Mouse (Mus musculus) hindbrain, embryonic 12.5 days (tissue): ENCODE measurements around the gene Cstb. TPM values are rescaled to one million over a fixed set of nuclear protein-coding genes. Genes with fewer than 3 reads are reported as not detected.

ENCODE experiments used
- ATAC-seq: fragments of 200-750 bp; cut with Nextera tagmentation; 2 replicates; pipeline ENCODE4 v1.8.0; 2017; ENCODE audit warnings: moderate TSS enrichment; ENCODE audit not compliant: low FRiP score
- H3K27ac ChIP-seq: fragments of 300-500 bp; sonication (generic); 2 replicates; pipeline ENCODE4 v1.5.1; 2016; ENCODE audit warnings: mild to moderate bottlenecking
- H3K27me3 ChIP-seq: fragments of 300-500 bp; sonication (generic); 2 replicates; pipeline ENCODE4 v1.6.1; 2016; ENCODE audit warnings: mild to moderate bottlenecking
- H3K36me3 ChIP-seq: fragments of 300-500 bp; sonication (generic); 2 replicates; pipeline ENCODE4 v1.6.1; 2016; ENCODE audit warnings: mild to moderate bottlenecking
- H3K4me1 ChIP-seq: fragments of 300-500 bp; sonication (generic); 2 replicates; pipeline ENCODE4 v1.6.1; 2016
- H3K4me2 ChIP-seq: fragments of 300-500 bp; sonication (generic); replicated peaks from 2 replicates; pipeline ENCODE4 v1.6.1; 2016; ENCODE audit warnings: mild to moderate bottlenecking
- H3K4me3 ChIP-seq: fragments of 300-500 bp; sonication (generic); 2 replicates; pipeline ENCODE4 v1.5.1; 2016; ENCODE audit warnings: mild to moderate bottlenecking
- H3K9ac ChIP-seq: fragments of 300-500 bp; sonication (generic); 2 replicates; pipeline ENCODE4 v1.6.1; 2016; ENCODE audit warnings: mild to moderate bottlenecking, moderate library complexity
- H3K9me3 ChIP-seq: fragments of 300-500 bp; sonication (generic); replicated peaks from 2 replicates; pipeline ENCODE4 v1.6.1; 2016; ENCODE audit warnings: mild to moderate bottlenecking
- WGBS: fragments of 180-500 bp; shearing (Covaris S2); methylation state at CpG from one replicate; pipeline ENCODE4 v1.1.7; 2016; 5-methylcytosine and 5-hydroxymethylcytosine counted together
- polyA plus RNA-seq: library from polyadenylated mRNA; unstranded; fragments of >200 nt; fragmentation: Nextera tagmentation; extraction: Ambion mirVana; gene quantifications from 2 replicates; pipeline ENCODE4 v1.2.1, GENCODE M21; 2016

Gene Cstb
- polyA plus RNA-seq, 1 experiment from 2014 or later, result 138 TPM

DNA sequence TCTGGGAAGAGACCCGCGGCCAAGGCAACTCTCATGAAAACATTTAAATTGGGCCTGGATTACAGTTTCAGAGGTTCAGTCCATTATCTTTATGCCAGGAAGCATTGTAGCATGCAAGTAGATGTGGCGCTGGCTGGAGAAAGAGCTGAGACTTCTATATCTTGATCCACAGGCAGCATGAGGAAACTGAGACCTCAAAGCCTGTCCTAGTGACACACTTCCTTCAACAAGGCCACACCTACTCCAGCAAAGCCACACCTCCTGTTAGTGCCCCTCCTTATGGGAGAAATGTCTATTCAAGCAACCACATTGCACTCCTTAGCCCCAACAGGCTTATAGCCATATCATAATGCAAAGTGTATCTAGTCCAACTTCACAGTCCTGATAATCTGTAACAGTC is 2.9 kb upstream of the Cstb start:
- H3K36me3 ChIP-seq, result peaks cover 6% of the 10 kb centered on the region
- no peak for ATAC-seq
- H3K27me3 ChIP-seq, result no peaks in the 10 kb centered on the region
- no peak overlapping the region for H3K4me2 ChIP-seq
- no peak overlapping the region for H3K27ac ChIP-seq
- WGBS, result 90% methylated on average over 3 of the region's 3 CpGs
- peaks cover 17% of the 10 kb centered on the region for H3K4me1 ChIP-seq
- no peak overlapping the region for H3K4me3 ChIP-seq
- no peak overlapping the region for H3K9ac ChIP-seq
- H3K9me3 ChIP-seq, result no peaks in the 10 kb centered on the region

DNA sequence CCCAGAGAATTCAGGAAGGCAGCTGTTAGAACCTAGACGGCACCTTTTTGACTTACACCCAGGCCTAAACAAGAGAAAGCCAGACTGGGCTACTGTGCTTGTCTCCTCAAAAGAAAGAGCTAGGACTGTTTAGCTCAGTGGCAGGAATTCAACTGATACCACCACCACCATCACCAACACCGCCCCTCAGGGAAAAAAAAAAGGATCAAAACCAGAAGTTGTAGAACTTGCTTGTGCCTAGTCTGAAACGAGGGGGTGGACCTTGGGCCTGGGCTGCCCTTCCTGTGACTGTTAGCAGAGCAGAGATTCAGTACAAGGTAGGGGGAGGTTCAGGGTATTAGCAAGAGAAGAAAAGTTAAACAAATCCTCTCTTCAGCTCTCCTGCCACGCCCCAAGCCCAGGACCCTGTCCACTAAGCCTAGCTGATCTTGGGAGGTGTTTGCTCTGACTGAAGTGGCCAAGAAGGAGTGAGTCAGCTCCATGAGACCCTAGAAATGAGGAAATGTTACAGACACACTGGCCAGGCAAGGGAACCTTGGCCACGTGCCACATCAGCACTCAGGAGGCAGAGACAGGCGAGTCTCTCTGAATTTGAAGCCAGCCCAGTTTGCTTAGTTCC is 757 bp downstream of the Cstb start:
- Histone ChIP-seq H3K4me2 (peak overlapping the region; percentile 74), H3K4me1 (peaks cover 17% of the 10 kb centered on the region), H3K9me3 (no peaks in the 10 kb centered on the region), H3K27ac (peak overlapping the region; percentile 78; the same call in 1 of the 2 replicates), H3K36me3 (peaks cover 27% of the 10 kb centered on the region), H3K9ac (peak overlapping the region; percentile 80), H3K4me3 (peak overlapping the region; percentile 71), H3K27me3 (no peaks in the 10 kb centered on the region)
- ATAC-seq, result peak; percentile 7; the same call in 1 of the 2 replicates
- WGBS, result 55% methylated on average over 6 of the region's 6 CpGs

DNA sequence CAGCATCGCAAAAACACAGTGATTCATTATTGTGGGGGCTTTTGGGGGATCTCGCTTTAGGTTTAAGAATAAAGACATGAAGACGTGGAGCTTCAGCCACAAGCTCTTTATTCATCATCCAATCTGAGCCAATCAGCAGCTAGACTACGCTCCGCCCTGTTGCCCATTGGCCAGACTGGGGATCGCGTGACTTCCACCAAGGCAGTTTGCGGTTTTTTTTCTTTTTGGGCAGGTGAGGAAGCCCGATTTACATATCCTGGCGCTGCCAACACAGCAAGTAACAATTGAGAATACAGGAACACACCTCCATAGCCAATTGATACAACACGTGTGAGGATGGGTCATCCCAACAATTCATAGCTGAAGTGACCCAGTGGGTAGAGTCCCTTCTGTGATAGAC is 2.6 kb downstream of the Cstb start:
- H3K4me3 ChIP-seq, result no peak overlapping the region
- no peaks in the 10 kb centered on the region for H3K9me3 ChIP-seq
- no peak overlapping the region for H3K9ac ChIP-seq
- 92% methylated on average over 11 of the region's 11 CpGs for WGBS
- no peak overlapping the region for H3K4me2 ChIP-seq
- H3K27me3 ChIP-seq, result no peaks in the 10 kb centered on the region
- H3K36me3 ChIP-seq, result peaks cover 27% of the 10 kb centered on the region
- ATAC-seq, result no peak
- H3K4me1 ChIP-seq, result peaks cover 17% of the 10 kb centered on the region
- no peak overlapping the region for H3K27ac ChIP-seq

DNA sequence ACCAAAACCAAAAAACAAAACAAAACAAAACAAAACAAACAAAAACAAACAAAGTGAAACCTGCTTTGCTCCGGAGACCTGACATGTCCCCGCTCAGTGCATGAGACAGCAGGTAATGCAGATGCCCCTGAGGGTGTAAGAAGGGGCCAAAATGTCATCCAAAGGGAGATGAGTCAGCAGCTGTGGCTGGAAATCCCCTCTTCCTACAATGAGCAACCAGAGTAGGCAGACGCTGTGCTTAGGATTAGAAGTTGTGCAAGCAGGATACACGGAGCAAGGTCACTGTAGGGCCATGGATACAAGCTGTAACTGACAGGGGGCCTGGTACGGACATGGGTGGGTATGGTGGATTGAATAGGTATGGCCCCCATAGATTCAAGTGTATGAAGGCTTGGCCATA is 3.7 kb downstream of the Cstb start:
- Histone ChIP-seq H3K9ac (no peak overlapping the region), H3K4me1 (peaks cover 17% of the 10 kb centered on the region), H3K4me3 (no peak overlapping the region), H3K9me3 (no peaks in the 10 kb centered on the region), H3K27me3 (no peaks in the 10 kb centered on the region), H3K36me3 (peaks cover 27% of the 10 kb centered on the region), H3K4me2 (no peak overlapping the region), H3K27ac (no peak overlapping the region)
- WGBS, result 95% methylated on average over 5 of the region's 5 CpGs
- no peak for ATAC-seq

DNA sequence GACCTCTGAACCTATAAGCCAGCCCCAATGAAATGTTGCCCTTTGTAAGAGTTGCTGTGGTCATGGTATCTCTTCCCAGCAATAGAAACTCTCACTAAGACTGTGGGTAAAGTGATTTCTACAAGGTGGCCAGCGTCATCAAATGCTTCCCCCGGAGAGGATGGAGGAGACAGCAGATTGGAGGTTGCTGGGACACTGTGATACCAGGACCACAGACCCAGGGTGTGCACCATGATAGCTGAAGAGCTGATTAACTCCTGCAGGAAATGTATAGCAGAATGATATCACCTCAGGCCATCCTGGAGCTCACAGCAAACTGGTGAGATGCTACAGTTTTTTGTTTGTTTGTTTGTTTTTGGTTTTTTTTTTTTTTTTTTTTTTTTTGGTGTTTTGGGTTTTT is 4.3 kb downstream of the Cstb start:
- Histone ChIP-seq H3K4me3 (no peak overlapping the region), H3K36me3 (peaks cover 27% of the 10 kb centered on the region), H3K9ac (no peak overlapping the region), H3K4me1 (peaks cover 17% of the 10 kb centered on the region), H3K27me3 (no peaks in the 10 kb centered on the region), H3K9me3 (no peaks in the 10 kb centered on the region), H3K27ac (no peak overlapping the region), H3K4me2 (no peak overlapping the region)
- ATAC-seq, result no peak
- 93% methylated on average over 2 of the region's 2 CpGs for WGBS

DNA sequence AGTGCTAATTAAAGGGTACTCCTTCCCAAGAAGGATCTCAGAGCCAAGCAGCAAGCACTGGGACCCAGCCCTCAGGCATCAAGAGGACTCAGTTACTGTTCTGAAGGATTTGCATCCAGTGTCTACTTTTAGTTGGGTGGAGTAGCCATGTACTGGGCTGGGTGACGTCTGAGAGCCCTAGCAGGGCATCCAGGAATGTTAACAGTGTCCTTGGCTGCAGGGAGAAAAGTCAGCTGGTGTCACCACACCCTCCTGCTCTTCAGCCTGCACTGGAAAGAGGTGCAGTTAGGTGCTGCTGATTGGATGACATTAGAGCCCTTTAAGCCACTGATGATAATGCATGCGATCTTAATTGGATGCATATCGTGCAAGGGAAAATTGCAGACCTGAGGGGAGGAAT is 7.4 kb downstream of the Cstb start:
- no peak overlapping the region for H3K9ac ChIP-seq
- H3K9me3 ChIP-seq, result no peaks in the 10 kb centered on the region
- H3K4me1 ChIP-seq, result no peaks in the 10 kb centered on the region
- 75% methylated on average over 3 of the region's 3 CpGs for WGBS
- H3K36me3 ChIP-seq, result peaks cover 18% of the 10 kb centered on the region
- no peak for ATAC-seq
- H3K4me3 ChIP-seq, result no peak overlapping the region
- no peak overlapping the region for H3K27ac ChIP-seq
- H3K4me2 ChIP-seq, result no peak overlapping the region
- no peaks in the 10 kb centered on the region for H3K27me3 ChIP-seq

DNA sequence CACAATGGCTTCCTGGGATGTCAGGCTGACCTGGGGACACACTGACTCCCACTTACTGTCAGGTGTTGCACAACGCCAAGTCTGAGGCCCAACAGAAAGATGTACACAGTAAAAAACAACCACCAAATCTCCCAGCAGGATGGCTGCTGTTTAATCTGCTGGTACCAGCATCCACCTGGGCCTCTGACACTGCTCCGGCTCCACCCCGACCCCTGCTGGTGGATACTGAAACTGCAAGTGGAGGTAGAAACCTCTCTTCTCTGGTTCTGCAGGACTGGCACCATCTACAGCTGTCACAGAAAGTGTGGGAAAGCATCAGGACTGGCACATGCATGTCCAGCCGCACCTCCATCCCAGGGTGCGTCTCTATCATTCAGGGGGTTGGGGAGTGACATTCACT is 12.6 kb downstream of the Cstb start:
- no peaks in the 10 kb centered on the region for H3K27me3 ChIP-seq
- H3K4me2 ChIP-seq, result no peak overlapping the region
- no peaks in the 10 kb centered on the region for H3K36me3 ChIP-seq
- H3K4me1 ChIP-seq, result no peaks in the 10 kb centered on the region
- no peak overlapping the region for H3K9ac ChIP-seq
- ATAC-seq, result 0 out of 2 replicates have a peak, but pooled peaks have one; percentile 17
- no peaks in the 10 kb centered on the region for H3K9me3 ChIP-seq
- 0 out of 2 replicates have a peak overlapping the region, but pooled peaks have one; percentile 5 for H3K27ac ChIP-seq
- 19% methylated on average over 5 of the region's 5 CpGs for WGBS
- no peak overlapping the region for H3K4me3 ChIP-seq

DNA sequence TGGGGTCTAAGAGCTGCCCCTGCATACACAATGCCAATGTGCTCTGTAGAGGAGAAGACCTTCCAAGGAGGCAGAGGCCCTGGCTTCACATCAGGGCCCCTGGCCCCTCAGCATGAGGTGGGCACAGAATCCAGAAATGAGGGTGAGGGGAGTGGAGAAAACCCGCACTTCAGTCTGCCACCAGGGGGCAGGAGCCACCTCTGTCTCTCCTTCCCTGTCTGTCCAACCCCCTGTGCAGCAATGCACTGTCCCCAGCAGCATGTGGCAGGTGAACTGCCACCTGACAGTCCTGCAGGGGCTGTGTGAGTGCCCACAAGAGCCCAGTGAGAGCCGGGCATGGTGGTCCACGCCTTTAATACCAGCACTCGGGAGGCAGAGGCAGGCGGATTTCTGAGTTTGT is 14.1 kb downstream of the Cstb start:
- WGBS, result 57% methylated on average over 5 of the region's 5 CpGs
- H3K4me3 ChIP-seq, result no peak overlapping the region
- ATAC-seq, result no peak
- H3K4me1 ChIP-seq, result no peaks in the 10 kb centered on the region
- no peak overlapping the region for H3K27ac ChIP-seq
- H3K9me3 ChIP-seq, result no peaks in the 10 kb centered on the region
- no peak overlapping the region for H3K4me2 ChIP-seq
- no peak overlapping the region for H3K9ac ChIP-seq
- H3K36me3 ChIP-seq, result no peaks in the 10 kb centered on the region
- no peaks in the 10 kb centered on the region for H3K27me3 ChIP-seq

DNA sequence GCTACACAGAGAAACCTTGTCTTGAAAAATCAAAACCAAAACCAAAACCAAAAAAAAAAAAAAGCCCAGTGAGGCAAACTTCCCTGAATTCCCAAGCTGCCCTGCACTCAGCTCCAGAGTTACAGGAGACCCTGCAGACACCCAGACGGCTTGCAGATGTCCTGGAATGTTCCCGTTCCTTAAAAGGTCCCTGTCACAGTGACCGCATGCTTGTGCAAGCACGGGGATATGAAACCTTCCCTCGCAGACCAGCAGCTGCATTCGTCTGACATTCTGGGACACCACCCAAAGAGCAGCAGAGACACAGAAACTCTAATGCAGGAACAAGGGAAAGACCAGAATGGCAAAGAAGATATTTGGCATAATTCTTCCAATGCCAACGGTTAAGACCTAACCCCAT is 14.5 kb downstream of the Cstb start:
- no peaks in the 10 kb centered on the region for H3K4me1 ChIP-seq
- no peak for ATAC-seq
- WGBS, result 85% methylated on average over 7 of the region's 7 CpGs

DNA sequence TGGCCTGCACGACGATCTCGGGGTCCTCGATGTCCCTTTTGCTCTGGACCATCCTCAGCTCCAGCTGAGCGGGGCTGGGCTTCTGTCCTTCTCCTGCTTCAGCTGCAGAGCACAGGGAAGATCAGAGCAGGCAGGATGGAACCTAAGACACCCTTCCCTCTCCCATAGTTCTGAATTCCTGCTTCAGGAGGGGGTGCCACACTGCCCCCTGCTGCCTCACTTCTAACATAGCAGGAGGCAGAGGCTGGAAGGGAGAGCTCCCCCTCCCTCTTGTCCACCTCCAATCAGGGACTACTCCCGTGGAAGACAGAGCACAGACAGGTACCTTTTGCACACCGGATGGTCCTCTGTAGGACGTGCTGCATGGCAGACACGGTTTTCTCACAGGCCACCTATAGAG is 15.3 kb downstream of the Cstb start:
- WGBS, result 67% methylated on average over 9 of the region's 9 CpGs
- no peak overlapping the region for H3K9ac ChIP-seq
- no peak overlapping the region for H3K27ac ChIP-seq
- H3K4me2 ChIP-seq, result no peak overlapping the region
- H3K4me3 ChIP-seq, result no peak overlapping the region
- no peak for ATAC-seq
- no peaks in the 10 kb centered on the region for H3K4me1 ChIP-seq
- H3K9me3 ChIP-seq, result no peaks in the 10 kb centered on the region
- no peaks in the 10 kb centered on the region for H3K27me3 ChIP-seq
- 0 out of 2 replicates have a peak, but pooled peaks cover 4% of the 10 kb centered on the region for H3K36me3 ChIP-seq

More for the DNA sequence above, 14.5 kb downstream of the Cstb start:
- no peak overlapping the region for H3K4me3 ChIP-seq
- H3K27me3 ChIP-seq, result no peaks in the 10 kb centered on the region
- no peaks in the 10 kb centered on the region for H3K9me3 ChIP-seq
- no peaks in the 10 kb centered on the region for H3K36me3 ChIP-seq
- no peak overlapping the region for H3K9ac ChIP-seq
- H3K27ac ChIP-seq, result no peak overlapping the region
- H3K4me2 ChIP-seq, result no peak overlapping the region

DNA sequence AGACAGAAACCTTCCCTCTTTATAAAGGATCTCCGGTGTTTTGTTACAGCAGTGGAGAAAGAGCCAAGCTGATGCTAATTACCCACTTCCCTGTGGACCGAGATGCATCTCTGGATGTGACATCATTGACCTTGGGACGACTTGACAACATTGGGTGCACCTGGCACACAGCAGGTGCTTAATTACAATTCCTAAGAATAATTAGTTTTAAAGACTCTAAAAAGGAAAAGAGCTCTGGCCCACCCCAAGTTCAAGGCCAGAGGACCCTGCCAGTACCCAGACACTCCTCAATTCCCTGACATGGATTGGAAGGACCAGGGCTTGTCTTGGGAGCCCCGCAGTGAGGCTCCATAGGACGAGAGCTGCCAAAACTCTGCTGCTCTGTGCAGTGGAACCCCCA is 16.1 kb downstream of the Cstb start:
- Histone ChIP-seq H3K36me3 (0 out of 2 replicates have a peak, but pooled peaks cover 10% of the 10 kb centered on the region), H3K4me2 (no peak overlapping the region), H3K9ac (no peak overlapping the region), H3K27ac (no peak overlapping the region), H3K4me3 (no peak overlapping the region), H3K27me3 (no peaks in the 10 kb centered on the region), H3K9me3 (no peaks in the 10 kb centered on the region), H3K4me1 (no peaks in the 10 kb centered on the region)
- WGBS, result 84% methylated on average over 5 of the region's 5 CpGs
- ATAC-seq, result no peak

DNA sequence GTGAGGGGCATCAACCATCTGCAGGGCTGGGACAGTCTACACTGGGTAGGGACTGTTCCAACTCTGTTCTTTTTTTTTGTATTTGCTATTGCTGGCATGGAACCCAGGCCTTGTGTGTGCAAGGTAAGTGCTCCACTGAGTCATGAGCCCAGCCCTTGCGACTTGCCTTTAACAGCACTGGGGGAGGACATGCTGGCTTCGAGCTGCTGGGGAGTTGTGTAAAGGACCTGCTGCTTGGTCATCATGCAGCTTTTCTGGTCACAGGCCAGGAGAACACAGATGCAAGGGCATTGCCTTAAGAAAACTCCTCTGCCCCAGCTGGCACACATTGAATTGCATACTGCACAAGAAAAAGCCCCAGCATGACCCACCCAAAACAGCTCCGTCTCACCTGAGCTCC is 16.8 kb downstream of the Cstb start:
- ATAC-seq, result no peak
- Histone ChIP-seq H3K9me3 (no peaks in the 10 kb centered on the region), H3K4me3 (no peak overlapping the region), H3K9ac (no peak overlapping the region), H3K36me3 (0 out of 2 replicates have a peak, but pooled peaks cover 12% of the 10 kb centered on the region), H3K4me2 (no peak overlapping the region), H3K4me1 (no peaks in the 10 kb centered on the region), H3K27ac (no peak overlapping the region), H3K27me3 (no peaks in the 10 kb centered on the region)
- 94% methylated on average over 3 of the region's 3 CpGs for WGBS

DNA sequence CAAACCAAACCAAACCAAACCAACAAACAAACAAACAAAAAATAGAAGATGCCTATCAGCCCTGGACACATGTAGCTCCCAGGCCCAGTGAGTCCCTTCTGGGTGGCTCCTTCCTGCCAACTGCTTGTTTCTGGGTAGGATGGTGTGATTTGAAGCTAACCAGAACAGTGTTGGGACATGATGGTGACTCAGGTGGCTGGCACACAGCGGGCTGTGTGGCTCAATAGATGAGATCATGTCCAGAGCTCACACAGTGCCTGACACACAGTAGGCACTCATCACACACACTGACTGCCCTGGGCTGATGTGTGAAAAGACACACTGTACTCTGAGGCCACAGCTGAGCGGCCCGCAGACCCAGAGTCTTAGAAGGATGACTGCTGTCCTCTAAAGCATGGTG is 20.7 kb downstream of the Cstb start:
- Histone ChIP-seq H3K27ac (no peak overlapping the region), H3K27me3 (no peaks in the 10 kb centered on the region), H3K9me3 (no peaks in the 10 kb centered on the region), H3K36me3 (peaks cover 26% of the 10 kb centered on the region; the same call in 1 of the 2 replicates), H3K9ac (no peak overlapping the region), H3K4me2 (no peak overlapping the region), H3K4me1 (no peaks in the 10 kb centered on the region), H3K4me3 (no peak overlapping the region)
- 92% methylated on average over 3 of the region's 3 CpGs for WGBS
- no peak for ATAC-seq
